Mouse (Mus musculus) hindbrain, embryonic 14.5 days (tissue): ENCODE results near the gene Cyp2j9. TPM values are rescaled to one million over a fixed set of nuclear protein-coding genes. Genes with fewer than 3 reads are reported as not detected.

Experiments
- ATAC-seq: fragments of 200-750 bp; cut with Nextera tagmentation; 2 replicates; pipeline ENCODE4 v1.8.0; 2017; ENCODE audit warnings: moderate number of reproducible peaks, mild to moderate bottlenecking, moderate TSS enrichment, moderate library complexity; ENCODE audit not compliant: low FRiP score
- DNase-seq: peaks from one replicate; pipeline ENCODE4 v3.0.0-alpha.2; 2015; ENCODE audit warnings: low spot score
- H3K27ac ChIP-seq: fragments of 300-500 bp; sonication (generic); 2 replicates; pipeline ENCODE4 v1.5.1; 2014; ENCODE audit warnings: mild to moderate bottlenecking, moderate library complexity
- H3K27me3 ChIP-seq: fragments of 300-500 bp; sonication (generic); 2 replicates; pipeline ENCODE4 v1.6.1; 2014; ENCODE audit warnings: mild to moderate bottlenecking, low read length, mixed read lengths; ENCODE audit not compliant: control insufficient read depth, insufficient read depth
- H3K36me3 ChIP-seq: fragments of 300-500 bp; sonication (generic); replicated peaks from 2 replicates; pipeline ENCODE4 v1.6.1; 2014; ENCODE audit not compliant: control insufficient read depth, insufficient read depth
- H3K4me1 ChIP-seq: fragments of 300-500 bp; sonication (generic); replicated peaks from 2 replicates; pipeline ENCODE4 v1.6.1; 2014; ENCODE audit warnings: antibody characterized with exemption, low read length, mixed read lengths; ENCODE audit not compliant: control insufficient read depth, insufficient read depth
- H3K4me2 ChIP-seq: fragments of 300-500 bp; sonication (generic); replicated peaks from 2 replicates; pipeline ENCODE4 v1.6.1; 2014; ENCODE audit warnings: mild to moderate bottlenecking, moderate library complexity
- H3K4me3 ChIP-seq: fragments of 300-500 bp; sonication (generic); replicated peaks from 2 replicates; pipeline ENCODE4 v1.5.1; 2014; ENCODE audit warnings: mild to moderate bottlenecking, low read length
- H3K9ac ChIP-seq: fragments of 300-500 bp; sonication (generic); 2 replicates; pipeline ENCODE4 v1.6.1; 2014
- H3K9me3 ChIP-seq: fragments of 300-500 bp; sonication (generic); 2 replicates; pipeline ENCODE4 v1.6.1; 2016; ENCODE audit warnings: low read length; ENCODE audit not compliant: control insufficient read depth
- WGBS: fragments of 180-500 bp; shearing (Covaris S2); extraction: QIAGEN DNeasy Blood & Tissue Kit; methylation state at CpG from one replicate; pipeline ENCODE4 v1.1.7; 2014; 5-methylcytosine and 5-hydroxymethylcytosine counted together
- polyA plus RNA-seq: library from polyadenylated mRNA; unstranded; fragments of >200 nt; fragmentation: Nextera tagmentation; extraction: Ambion mirVana; gene quantifications from 2 replicates; pipeline ENCODE4 v1.2.1, GENCODE M21; 2014

Gene Cyp2j9
- polyA plus RNA-seq, 1 experiment from 2014 or later: 7.4 TPM

- no peaks in the 10 kb centered on the region for H3K9me3 ChIP-seq
- H3K27ac ChIP-seq: no peak overlapping the region
- DNase-seq (no peak), ATAC-seq (no peak)
- no peaks in the 10 kb centered on the region for H3K4me1 ChIP-seq
- no peak overlapping the region for H3K4me3 ChIP-seq
- 78% methylated on average over 1 of the region's 1 CpGs for WGBS
- no peaks in the 10 kb centered on the region for H3K36me3 ChIP-seq
- H3K4me2 ChIP-seq: no peak overlapping the region
- no peaks in the 10 kb centered on the region for H3K27me3 ChIP-seq
- H3K9ac ChIP-seq: no peak overlapping the region
These were observed 30.9 kb downstream of the Cyp2j9 start for GRCm38 (mm10) chr4:96560464-96560863.

- Histone ChIP-seq H3K4me1 (no peaks in the 10 kb centered on the region), H3K36me3 (no peaks in the 10 kb centered on the region), H3K9ac (no peak overlapping the region), H3K27me3 (no peaks in the 10 kb centered on the region), H3K9me3 (no peaks in the 10 kb centered on the region), H3K4me3 (no peak overlapping the region), H3K27ac (no peak overlapping the region), H3K4me2 (no peak overlapping the region)
- 52% methylated on average over 1 of the region's 1 CpGs for WGBS
- no peak for ATAC-seq
- DNase-seq: no peak
These were observed 31.6 kb downstream of the Cyp2j9 start for GRCm38 (mm10) chr4:96559781-96560180.

GRCm38 (mm10) chr4:96553133-96553819 lies 38.1 kb downstream of the Cyp2j9 start, which contains the start of gene Cyp2j6:
TSS of gene Cyp2j6 (minus strand) at chr4:96553661.
- ATAC-seq (peak; percentile 93), DNase-seq (peak; percentile 66)
- Histone ChIP-seq H3K36me3 (no peaks in the 10 kb centered on the region), H3K4me1 (0 out of 2 replicates have a peak, but pooled peaks cover 2% of the 10 kb centered on the region), H3K4me3 (peak within 1 kb of the TSS; percentile 59), H3K9ac (peak within 1 kb of the TSS; percentile 72), H3K9me3 (no peaks in the 10 kb centered on the region), H3K4me2 (peak within 1 kb of the TSS; percentile 65), H3K27ac (peak within 1 kb of the TSS; percentile 52), H3K27me3 (no peaks in the 10 kb centered on the region)
- WGBS: 6% methylated on average over 16 of the region's 16 CpGs

GRCm38 (mm10) chr4:96551619-96552018 lies 39.8 kb downstream of the Cyp2j9 start:
- Histone ChIP-seq H3K36me3 (no peaks in the 10 kb centered on the region), H3K27ac (no peak overlapping the region), H3K4me2 (0 out of 2 replicates have a peak overlapping the region, but pooled peaks have one; percentile 0), H3K27me3 (no peaks in the 10 kb centered on the region), H3K4me1 (0 out of 2 replicates have a peak, but pooled peaks cover 2% of the 10 kb centered on the region), H3K9ac (no peak overlapping the region), H3K4me3 (no peak overlapping the region), H3K9me3 (no peaks in the 10 kb centered on the region)
- 89% methylated on average over 3 of the region's 3 CpGs for WGBS
- ATAC-seq: no peak
- DNase-seq: no peak

- Histone ChIP-seq H3K9me3 (no peaks in the 10 kb centered on the region), H3K4me2 (no peak overlapping the region), H3K27ac (no peak overlapping the region), H3K4me1 (no peaks in the 10 kb centered on the region), H3K36me3 (no peaks in the 10 kb centered on the region), H3K9ac (no peak overlapping the region), H3K27me3 (no peaks in the 10 kb centered on the region), H3K4me3 (no peak overlapping the region)
- no peak for ATAC-seq
- no peak for DNase-seq
- WGBS: 53% methylated on average over 1 of the region's 1 CpGs
These were observed 45.4 kb downstream of the Cyp2j9 start for GRCm38 (mm10) chr4:96545976-96546375.

GRCm38 (mm10) chr4:96525772-96526171 lies 65.6 kb downstream of the Cyp2j9 start:
- no peak for DNase-seq
- no peak overlapping the region for H3K4me3 ChIP-seq
- no peaks in the 10 kb centered on the region for H3K4me1 ChIP-seq
- no peak for ATAC-seq
- peaks cover 9% of the 10 kb centered on the region; the same call in 1 of the 2 replicates for H3K36me3 ChIP-seq
- H3K4me2 ChIP-seq: no peak overlapping the region
- no peak overlapping the region for H3K9ac ChIP-seq
- H3K27ac ChIP-seq: no peak overlapping the region
- WGBS: 21% methylated on average over 1 of the region's 1 CpGs
- no peaks in the 10 kb centered on the region for H3K27me3 ChIP-seq
- no peaks in the 10 kb centered on the region for H3K9me3 ChIP-seq

GRCm38 (mm10) chr4:96522256-96522655 lies 69.1 kb downstream of the Cyp2j9 start:
- no peak overlapping the region for H3K4me3 ChIP-seq
- no peak overlapping the region for H3K4me2 ChIP-seq
- 88% methylated on average over 2 of the region's 2 CpGs for WGBS
- H3K9ac ChIP-seq: no peak overlapping the region
- H3K9me3 ChIP-seq: no peaks in the 10 kb centered on the region
- no peak for DNase-seq
- H3K4me1 ChIP-seq: no peaks in the 10 kb centered on the region
- no peaks in the 10 kb centered on the region for H3K27me3 ChIP-seq
- no peak overlapping the region for H3K27ac ChIP-seq
- no peak for ATAC-seq
- no peaks in the 10 kb centered on the region; the same call in 1 of the 2 replicates for H3K36me3 ChIP-seq

Other genes with a start within 250 kb of the Cyp2j9 start
- gene Cyp2j11, start 242.9 kb downstream of the Cyp2j9 start, polyA plus RNA-seq: not detected in 2 replicates
- gene Cyp2j8, start 84.2 kb downstream of the Cyp2j9 start, polyA plus RNA-seq: not detected in 2 replicates
- 6.1 and 6.5 TPM in 2 replicates for gene Cyp2j6, start 37.9 kb downstream of the Cyp2j9 start, polyA plus RNA-seq
- not detected in 2 replicates for gene Cyp2j5, start 72.6 kb upstream of the Cyp2j9 start, polyA plus RNA-seq
- not detected in 2 replicates for gene Gm12695, start 193.6 kb upstream of the Cyp2j9 start, polyA plus RNA-seq